Mouse (Mus musculus) MEL (cell line): ENCODE results near the gene Tmed1. TPM values are rescaled to one million over a fixed set of nuclear protein-coding genes. Genes with fewer than 3 reads are reported as not detected.

Experiments used
- DNase-seq: peaks from one replicate; pipeline ENCODE4 v3.0.0; 2011; ENCODE audit warnings: low read depth, low spot score
- H3K27ac ChIP-seq: 2 replicates; pipeline ENCODE4 v1.5.1; 2012; ENCODE audit warnings: low read depth, mild to moderate bottlenecking, control low read depth, low read length, moderate library complexity; ENCODE audit not compliant: control insufficient read depth
- H3K27me3 ChIP-seq, 2 experiments: fragments of 150-350 bp in 1 of 2; sonication (generic) in 1 of 2; 2 replicates each; pipeline ENCODE4 v1.6.1; 2012; ENCODE audit warnings: low read length in 2 of 2, mild to moderate bottlenecking in 2 of 2, improper control_type of control experiment in 1 of 2, moderate library complexity in 1 of 2; ENCODE audit not compliant: insufficient read depth in 2 of 2, control insufficient read depth in 1 of 2
- H3K36me3 ChIP-seq, 2 experiments: 2 replicates each; pipeline ENCODE4 v1.6.1; 2012 to 2014; ENCODE audit warnings: low read length in 2 of 2, improper control_type of control experiment in 1 of 2, inconsistent platforms in 1 of 2, mild to moderate bottlenecking in 1 of 2; ENCODE audit not compliant: insufficient read depth in 2 of 2, control insufficient read depth in 1 of 2
- H3K4me1 ChIP-seq, 2 experiments: fragments of 150-350 bp in 1 of 2; sonication (generic) in 1 of 2; 2 replicates each; pipeline ENCODE4 v1.6.1; 2012; ENCODE audit warnings: low read length in 2 of 2, improper control_type of control experiment in 1 of 2, mild to moderate bottlenecking in 1 of 2; ENCODE audit not compliant: insufficient read depth in 2 of 2, control insufficient read depth in 1 of 2
- H3K4me3 ChIP-seq, 2 experiments: fragments of 150-350 bp in 1 of 2; sonication (generic) in 1 of 2; 2 replicates each; pipeline ENCODE4 v1.5.1; 2012; ENCODE audit warnings: low read depth in 2 of 2, low read length in 2 of 2, mild to moderate bottlenecking in 2 of 2, moderate library complexity in 2 of 2, control low read depth in 1 of 2, improper control_type of control experiment in 1 of 2; ENCODE audit not compliant: control insufficient read depth in 1 of 2, insufficient read depth in 1 of 2
- H3K79me2 ChIP-seq: 2 replicates; pipeline ENCODE4 v1.6.1; 2012; ENCODE audit warnings: mild to moderate bottlenecking, low read length, moderate library complexity; ENCODE audit not compliant: control insufficient read depth, poor library complexity, insufficient read depth
- H3K9ac ChIP-seq: 2 replicates; pipeline ENCODE4 v1.6.1; 2012; ENCODE audit warnings: low read depth, mild to moderate bottlenecking, control low read depth, low read length, moderate library complexity; ENCODE audit not compliant: control insufficient read depth, poor library complexity, severe bottlenecking
- H3K9me3 ChIP-seq: fragments of 150-350 bp; sonication (generic); replicated peaks from 2 replicates; pipeline ENCODE4 v1.6.1; 2012; ENCODE audit warnings: mild to moderate bottlenecking, low read length, improper control_type of control experiment, moderate library complexity; ENCODE audit not compliant: insufficient read depth
- CTCF ChIP-seq, 3 experiments: IDR thresholded peaks in 2 of 3; conservative IDR thresholded peaks in 1 of 3; 2 replicates each; pipeline ENCODE4 v1.5.1; 2011 to 2012; ENCODE audit warnings: low read length in 3 of 3, low read depth in 2 of 3, mild to moderate bottlenecking in 2 of 3, improper control_type of control experiment in 1 of 3, inconsistent platforms in 1 of 3, mixed read lengths in 1 of 3, moderate library complexity in 1 of 3; ENCODE audit not compliant: control insufficient read depth in 1 of 3, insufficient read depth in 1 of 3, poor library complexity in 1 of 3, severe bottlenecking in 1 of 3
- ELF1 ChIP-seq: IDR thresholded peaks from 2 replicates; pipeline ENCODE4 v1.6.1; 2014; ENCODE audit warnings: low read depth, mild to moderate bottlenecking, inconsistent platforms, low read length, improper control_type of control experiment, moderate library complexity
- GABPA ChIP-seq: IDR thresholded peaks from 2 replicates; pipeline ENCODE4 v1.6.1; 2012; ENCODE audit warnings: low read depth, mild to moderate bottlenecking, inconsistent platforms, low read length, improper control_type of control experiment, moderate library complexity
- HCFC1 ChIP-seq: IDR thresholded peaks from 2 replicates; pipeline ENCODE4 v1.6.1; 2012; ENCODE audit warnings: low read depth, mild to moderate bottlenecking, inconsistent platforms, low read length, improper control_type of control experiment, moderate library complexity
- JUND ChIP-seq: IDR thresholded peaks from 2 replicates; pipeline ENCODE4 v1.6.1; 2011; ENCODE audit warnings: low read depth, mild to moderate bottlenecking, improper control_type of control experiment, low read length
- MAX ChIP-seq: IDR thresholded peaks from 2 replicates; pipeline ENCODE4 v1.6.1; 2011; ENCODE audit warnings: low read length, improper control_type of control experiment
- MAZ ChIP-seq: IDR thresholded peaks from 2 replicates; pipeline ENCODE4 v1.6.1; 2012; ENCODE audit warnings: low read depth, mild to moderate bottlenecking, inconsistent platforms, low read length, improper control_type of control experiment
- MEF2A ChIP-seq: IDR thresholded peaks from 2 replicates; pipeline ENCODE4 v1.6.1; 2014; ENCODE audit warnings: low read depth, mild to moderate bottlenecking, inconsistent platforms, low read length, improper control_type of control experiment; ENCODE audit not compliant: poor library complexity, insufficient replicate concordance, severe bottlenecking; ENCODE audit errors: extremely low read depth
- MYB ChIP-seq: IDR thresholded peaks from 2 replicates; pipeline ENCODE4 v1.6.1; 2011; ENCODE audit warnings: mild to moderate bottlenecking, low read depth, low read length, improper control_type of control experiment
- NELFE ChIP-seq: IDR thresholded peaks from 2 replicates; pipeline ENCODE4 v1.6.1; 2011; ENCODE audit warnings: low read depth, low read length, improper control_type of control experiment
- POLR2A ChIP-seq, 2 experiments: IDR thresholded peaks; 2 replicates each; pipeline ENCODE4 v1.6.1; 2011 to 2012; ENCODE audit warnings: low read length in 2 of 2, mild to moderate bottlenecking in 2 of 2, control low read depth in 1 of 2, improper control_type of control experiment in 1 of 2, low read depth in 1 of 2, moderate library complexity in 1 of 2; ENCODE audit not compliant: control insufficient read depth in 1 of 2, insufficient read depth in 1 of 2, poor library complexity in 1 of 2
- POLR2AphosphoS5 ChIP-seq: IDR thresholded peaks from 2 replicates; pipeline ENCODE4 v1.6.1; 2012; ENCODE audit warnings: low read depth, borderline replicate concordance, mild to moderate bottlenecking, inconsistent platforms, low read length, moderate library complexity, mixed read lengths
- RAD21 ChIP-seq: IDR thresholded peaks from 2 replicates; pipeline ENCODE4 v1.6.1; 2011; ENCODE audit warnings: mild to moderate bottlenecking, low read depth, low read length, improper control_type of control experiment
- RCOR1 ChIP-seq: IDR thresholded peaks from 2 replicates; pipeline ENCODE4 v1.6.1; 2012; ENCODE audit warnings: low read depth, mild to moderate bottlenecking, inconsistent platforms, low read length, improper control_type of control experiment
- SIN3A ChIP-seq: IDR thresholded peaks from 2 replicates; pipeline ENCODE4 v1.6.1; 2012; ENCODE audit warnings: low read length, improper control_type of control experiment, inconsistent platforms
- TAL1 ChIP-seq: IDR thresholded peaks from 2 replicates; pipeline ENCODE4 v1.6.1; 2012; ENCODE audit warnings: mild to moderate bottlenecking, inconsistent platforms, low read length, moderate library complexity, mixed read lengths
- TCF12 ChIP-seq: IDR thresholded peaks from 2 replicates; pipeline ENCODE4 v1.6.1; 2014; ENCODE audit warnings: low read depth, mild to moderate bottlenecking, inconsistent platforms, low read length, improper control_type of control experiment, moderate library complexity
- UBTF ChIP-seq: IDR thresholded peaks from 2 replicates; pipeline ENCODE4 v1.6.1; 2012; ENCODE audit warnings: low read depth, mild to moderate bottlenecking, inconsistent platforms, low read length, improper control_type of control experiment, moderate library complexity, borderline replicate concordance; ENCODE audit not compliant: insufficient read depth
- USF1 ChIP-seq: IDR thresholded peaks from 2 replicates; pipeline ENCODE4 v1.6.1; 2014; ENCODE audit warnings: low read depth, mild to moderate bottlenecking, inconsistent platforms, low read length, improper control_type of control experiment, moderate library complexity
- USF2 ChIP-seq, 2 experiments: IDR thresholded peaks; 2 replicates each; pipeline ENCODE4 v1.6.1; 2011 to 2012; ENCODE audit warnings: improper control_type of control experiment in 2 of 2, low read length in 2 of 2, borderline replicate concordance in 1 of 2, inconsistent platforms in 1 of 2, low read depth in 1 of 2, mild to moderate bottlenecking in 1 of 2; ENCODE audit not compliant: insufficient read depth in 1 of 2
- ZC3H11A ChIP-seq: IDR thresholded peaks from 2 replicates; pipeline ENCODE4 v1.6.1; 2012; ENCODE audit warnings: low read depth, mild to moderate bottlenecking, inconsistent platforms, low read length, improper control_type of control experiment
- ZKSCAN1 ChIP-seq: IDR thresholded peaks from 2 replicates; pipeline ENCODE4 v1.6.1; 2012; ENCODE audit warnings: low read depth, mild to moderate bottlenecking, inconsistent platforms, low read length, improper control_type of control experiment, moderate library complexity
- ZMIZ1 ChIP-seq: IDR thresholded peaks from 2 replicates; pipeline ENCODE4 v1.6.1; 2012; ENCODE audit warnings: low read depth, mild to moderate bottlenecking, inconsistent platforms, low read length, improper control_type of control experiment, moderate library complexity
- ZNF384 ChIP-seq: IDR thresholded peaks from 2 replicates; pipeline ENCODE4 v1.6.1; 2012; ENCODE audit warnings: low read depth, mild to moderate bottlenecking, inconsistent platforms, low read length, improper control_type of control experiment
- polyA plus RNA-seq, 2 experiments: library from polyadenylated mRNA; stranded (reverse) in 1 of 2; unstranded in 1 of 2; fragments of >175 nt in 1 of 2; fragments of >200 nt in 1 of 2; gene quantifications; 2 replicates each; pipeline versions ENCODE4 v1.2.1 to v1.2.4; 2012; ENCODE audit warnings: low replicate concordance in 2 of 2, low read depth in 1 of 2; ENCODE audit not compliant: insufficient read length in 2 of 2, insufficient read depth in 1 of 2, missing spikeins in 1 of 2
- total RNA-seq: library from RNA; depleted of rRNA; stranded (reverse); fragments of 300-350 nt; gene quantifications from 2 replicates; pipeline ENCODE4 v1.2.3, GENCODE M21; 2012

The Tmed1 gene
- total and polyA plus RNA-seq, 3 experiments: 89.4 to 146 TPM; not detected in 1

DNA sequence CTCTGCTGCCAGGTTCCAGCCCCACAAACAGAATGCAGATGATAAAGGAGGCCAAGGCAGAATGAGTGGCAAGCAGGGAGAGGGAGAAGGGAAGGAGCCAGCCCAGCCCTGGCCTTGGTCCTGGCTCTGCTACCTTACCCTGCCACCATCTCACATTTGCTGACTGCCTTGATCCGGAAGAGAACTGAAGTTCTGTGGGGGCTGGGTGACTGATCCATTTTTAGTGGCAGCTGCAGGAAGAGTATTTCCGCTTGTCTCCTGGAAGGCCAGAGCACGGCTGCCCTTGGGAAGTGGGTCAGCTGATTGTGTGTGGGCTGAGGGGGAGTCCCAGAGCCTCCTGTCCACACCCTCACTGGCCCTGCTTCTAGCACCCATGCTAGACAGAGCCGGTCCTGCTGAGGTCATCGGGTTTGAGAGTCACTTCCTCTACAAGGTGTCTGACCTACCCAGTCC is 46.9 kb downstream of the Tmed1 start:
- Histone ChIP-seq H3K79me2 (no peaks in the 10 kb centered on the region), H3K36me3 (peaks cover 0 to 37% of the 10 kb centered on the region in 2 experiments; a peak in 2 of 4 replicates), H3K9ac (no peak overlapping the region), H3K9me3 (no peaks in the 10 kb centered on the region), H3K27ac (no peak overlapping the region), H3K4me3 (no peak overlapping the region), H3K4me1 (no peaks in the 10 kb centered on the region), H3K27me3 (no peaks in the 10 kb centered on the region)
- DNase-seq: no peak
- TF ChIP-seq CTCF (IDR thresholded peaks at IDR 0.05 in 2 of 3, conservative IDR thresholded peaks at IDR 0.05 in 1 of 3; ENCODE audit: control insufficient read depth in 1 of 3, insufficient read depth in 1 of 3, low read depth in 2 of 3, low read length in 3 of 3, poor library complexity in 1 of 3, severe bottlenecking in 1 of 3) (no peak), ELF1 (no peak), SIN3A (no peak), ZC3H11A (no peak), TAL1 (no peak), JUND (no peak), MAX (no peak), POLR2AphosphoS5 (no peak), RAD21 (no peak), HCFC1 (no peak), TCF12 (no peak), MEF2A (no peak)

DNA sequence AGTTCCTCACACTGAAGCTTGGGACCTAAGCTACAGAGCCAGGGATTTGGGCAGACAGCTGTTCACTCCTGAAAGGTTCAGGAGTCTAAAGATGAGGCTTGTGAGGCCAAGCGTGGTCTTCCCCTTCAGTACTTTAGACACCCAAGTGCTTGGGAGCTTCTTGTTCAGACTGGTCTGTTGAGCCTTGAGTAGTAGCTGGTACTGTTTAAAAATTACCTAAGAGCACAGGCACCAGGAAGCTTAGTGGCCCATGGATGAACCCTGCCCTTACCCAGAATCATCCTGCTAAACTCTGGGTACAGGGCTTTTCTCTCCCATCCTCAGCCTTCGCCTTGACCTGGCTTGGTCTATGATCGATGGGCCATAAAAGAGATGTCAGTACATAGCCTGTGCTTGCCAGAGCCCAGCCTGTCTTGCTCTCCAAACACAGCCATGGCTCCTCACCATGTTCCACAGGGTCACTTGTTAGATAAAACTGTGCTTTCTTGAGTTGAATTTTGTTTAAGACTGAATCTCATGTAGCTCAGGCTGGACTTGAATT is 49.6 kb downstream of the Tmed1 start:
- no peak for DNase-seq
- TF ChIP-seq MEF2A: no peak
- no peak for TF ChIP-seq ZMIZ1
- no peak for TF ChIP-seq USF2 (IDR thresholded peaks at IDR 0.05; ENCODE audit: borderline replicate concordance in 1 of 2, insufficient read depth in 1 of 2, low read depth in 1 of 2, low read length in 2 of 2)
- no peak for TF ChIP-seq MAZ
- TF ChIP-seq MYB: no peak
- TF ChIP-seq ZNF384: no peak
- no peak for TF ChIP-seq GABPA
- no peak for TF ChIP-seq UBTF
- TF ChIP-seq USF1: no peak
- TF ChIP-seq POLR2A (IDR thresholded peaks at IDR 0.05; ENCODE audit: control insufficient read depth in 1 of 2, insufficient read depth in 1 of 2, low read depth in 1 of 2, low read length in 2 of 2, poor library complexity in 1 of 2): no peak
- TF ChIP-seq ZKSCAN1: no peak
- TF ChIP-seq NELFE: no peak
- no peak for TF ChIP-seq RCOR1
- TF ChIP-seq, all 39 proteins: peak for 0
- peaks cover 4 to 6% of the 10 kb centered on the region in 2 experiments for H3K4me1 ChIP-seq
- H3K79me2 ChIP-seq: peaks cover 5% of the 10 kb centered on the region; the same call in 1 of the 2 replicates
- H3K36me3 ChIP-seq: peaks cover 5 to 23% of the 10 kb centered on the region in 2 experiments; a peak in 3 of 4 replicates
- H3K27me3 ChIP-seq: no peaks in the 10 kb centered on the region
- no peaks in the 10 kb centered on the region for H3K9me3 ChIP-seq
- no peak overlapping the region for H3K9ac ChIP-seq
- no peak overlapping the region for H3K27ac ChIP-seq
- H3K4me3 ChIP-seq: no peak overlapping the region
